Mouse (Mus musculus) midbrain, embryonic 14.5 days (tissue): ENCODE measurements around the gene Kpna4. TPM values are rescaled to one million over a fixed set of nuclear protein-coding genes. Genes with fewer than 3 reads are reported as not detected.
A peak's percentile ranks its signal among the peaks of the same experiment; 100 is the strongest.

Source experiments
- ATAC-seq: fragments of 200-750 bp; cut with Nextera tagmentation; 2 replicates; pipeline ENCODE4 v1.8.0; 2017; ENCODE audit warnings: moderate number of reproducible peaks, moderate library complexity; ENCODE audit not compliant: low FRiP score, low TSS enrichment
- DNase-seq: peaks from one replicate; pipeline ENCODE4 v3.0.0-alpha.2; 2015
- H3K27ac ChIP-seq: fragments of 300-500 bp; sonication (generic); replicated peaks from 2 replicates; pipeline ENCODE4 v1.5.1; 2014; ENCODE audit warnings: mild to moderate bottlenecking, low read depth, low read length, moderate library complexity
- H3K27me3 ChIP-seq: fragments of 300-500 bp; sonication (generic); 2 replicates; pipeline ENCODE4 v1.6.1; 2014; ENCODE audit warnings: low read length, control low read depth, mixed read lengths; ENCODE audit not compliant: control insufficient read depth, insufficient read depth
- H3K36me3 ChIP-seq: fragments of 300-500 bp; sonication (generic); 2 replicates; pipeline ENCODE4 v1.6.1; 2014; ENCODE audit warnings: low read length, control low read depth; ENCODE audit not compliant: control insufficient read depth, insufficient read depth
- H3K4me1 ChIP-seq: fragments of 300-500 bp; sonication (generic); 2 replicates; pipeline ENCODE4 v1.6.1; 2014; ENCODE audit warnings: mild to moderate bottlenecking, antibody characterized with exemption, low read length, control low read depth; ENCODE audit not compliant: control insufficient read depth, insufficient read depth
- H3K4me2 ChIP-seq: fragments of 300-500 bp; sonication (generic); 2 replicates; pipeline ENCODE4 v1.6.1; 2014; ENCODE audit warnings: mild to moderate bottlenecking, low read length, moderate library complexity
- H3K4me3 ChIP-seq: fragments of 300-500 bp; sonication (generic); replicated peaks from 2 replicates; pipeline ENCODE4 v1.5.1; 2014; ENCODE audit warnings: low read depth, low read length
- H3K9ac ChIP-seq: fragments of 300-500 bp; sonication (generic); replicated peaks from 2 replicates; pipeline ENCODE4 v1.6.1; 2014; ENCODE audit warnings: mild to moderate bottlenecking, low read length, moderate library complexity
- H3K9me3 ChIP-seq: fragments of 300-500 bp; sonication (generic); 2 replicates; pipeline ENCODE4 v1.6.1; 2016; ENCODE audit warnings: low read length, control low read depth, mixed read lengths; ENCODE audit not compliant: control insufficient read depth
- WGBS: fragments of 180-500 bp; shearing (Covaris S2); extraction: QIAGEN DNeasy Blood & Tissue Kit; methylation state at CpG from one replicate; pipeline ENCODE4 v1.1.7; 2014; 5-methylcytosine and 5-hydroxymethylcytosine counted together
- polyA plus RNA-seq: library from polyadenylated mRNA; unstranded; fragments of >200 nt; fragmentation: Nextera tagmentation; extraction: Ambion mirVana; gene quantifications from 2 replicates; pipeline ENCODE4 v1.2.1, GENCODE M21; 2014

Kpna4 gene
- polyA plus RNA-seq, 1 experiment from 2014 or later = 45.5 TPM

DNA sequence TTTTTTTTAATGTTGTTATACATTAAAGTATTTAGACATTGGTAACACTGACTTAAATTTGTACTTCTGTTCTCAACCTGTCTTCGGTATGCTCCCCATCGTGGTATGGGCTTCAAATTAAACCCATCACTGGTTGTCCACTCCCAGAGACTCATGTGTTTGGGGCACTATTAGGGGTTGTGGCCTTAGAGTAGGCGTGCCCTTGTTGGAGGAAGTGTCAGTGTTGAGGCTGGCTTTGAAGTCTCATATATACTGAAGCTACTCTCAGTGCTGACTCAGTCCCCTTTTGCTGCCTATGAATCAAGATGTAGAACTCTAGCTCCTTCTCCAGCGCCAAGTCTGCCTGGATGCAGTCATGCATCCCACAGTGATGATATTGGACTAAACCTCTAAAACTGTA is 66.2 kb downstream of the Kpna4 start:
- Histone ChIP-seq H3K9me3 (no peaks in the 10 kb centered on the region), H3K27me3 (no peaks in the 10 kb centered on the region), H3K27ac (no peak overlapping the region), H3K4me1 (no peaks in the 10 kb centered on the region), H3K9ac (no peak overlapping the region), H3K4me3 (no peak overlapping the region), H3K4me2 (no peak overlapping the region), H3K36me3 (no peaks in the 10 kb centered on the region)
- 96% methylated on average over 4 of the region's 4 CpGs for WGBS
- DNase-seq (no peak), ATAC-seq (no peak)

- Histone ChIP-seq H3K4me2 (no peak overlapping the region), H3K27ac (no peak overlapping the region), H3K9ac (no peak overlapping the region), H3K4me1 (no peaks in the 10 kb centered on the region), H3K9me3 (no peaks in the 10 kb centered on the region), H3K4me3 (no peak overlapping the region), H3K36me3 (no peaks in the 10 kb centered on the region), H3K27me3 (no peaks in the 10 kb centered on the region)
- no peak for DNase-seq
- 92% methylated on average over 3 of the region's 3 CpGs for WGBS
- ATAC-seq = no peak
These were observed 71.0 kb downstream of the Kpna4 start for GRCm38 (mm10) chr3:69055871-69056270.

DNA sequence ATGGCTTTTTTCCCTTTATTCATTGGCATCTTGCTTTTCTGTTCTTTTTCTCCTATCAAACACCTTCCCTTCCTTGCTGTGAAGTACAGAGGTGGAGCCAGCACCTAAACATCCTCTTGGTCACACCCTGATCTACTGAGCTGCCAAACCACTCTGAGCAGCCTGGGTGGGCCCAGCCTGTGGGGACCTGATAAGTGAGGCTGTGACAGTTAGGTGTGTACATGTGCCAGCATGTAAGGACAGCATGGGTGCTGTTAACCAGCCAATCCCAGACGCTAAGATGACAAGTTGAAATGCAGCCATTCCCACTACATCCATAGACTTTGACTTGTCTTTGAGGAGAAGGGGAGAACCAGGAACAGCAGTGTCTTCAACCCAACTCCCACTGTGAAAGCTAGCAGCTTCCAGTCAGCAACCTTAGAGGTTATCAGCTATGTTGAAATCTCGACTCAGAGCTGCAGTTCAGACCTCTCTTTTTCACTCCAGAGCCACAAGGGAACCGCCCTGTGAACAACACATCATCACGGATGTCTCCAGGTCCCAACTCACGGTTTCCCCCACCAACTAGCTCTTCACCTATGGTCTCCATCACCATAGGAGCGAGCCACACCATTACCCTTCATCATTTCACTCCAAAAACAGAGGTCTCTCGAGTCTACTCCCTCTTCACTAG is 72.0 kb downstream of the Kpna4 start:
- DNase-seq (no peak), ATAC-seq (no peak)
- Histone ChIP-seq H3K4me2 (no peak overlapping the region), H3K36me3 (no peaks in the 10 kb centered on the region), H3K27me3 (no peaks in the 10 kb centered on the region), H3K9ac (no peak overlapping the region), H3K27ac (no peak overlapping the region), H3K9me3 (no peaks in the 10 kb centered on the region), H3K4me3 (no peak overlapping the region), H3K4me1 (no peaks in the 10 kb centered on the region)
- WGBS = 87% methylated on average over 7 of the region's 7 CpGs

DNA sequence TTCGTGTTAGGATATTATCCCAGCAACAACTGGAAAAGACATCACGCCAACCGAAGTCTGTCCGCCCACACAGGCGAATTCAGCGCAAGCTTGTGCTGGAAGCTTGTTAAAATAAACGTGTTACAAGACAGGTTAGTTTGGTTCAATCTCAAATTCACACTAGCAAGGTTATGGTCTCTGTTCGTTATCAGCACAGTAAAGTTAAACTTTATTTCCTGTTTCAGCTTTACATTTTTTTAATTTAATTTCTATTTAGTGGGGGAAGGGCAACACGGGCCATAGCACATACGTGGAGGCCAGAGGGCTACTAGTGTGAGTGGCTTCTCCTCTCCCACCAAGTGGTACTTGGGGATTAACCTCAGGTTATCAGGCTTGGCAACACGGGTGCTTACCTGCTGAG is 75.0 kb downstream of the Kpna4 start:
- no peaks in the 10 kb centered on the region for H3K27me3 ChIP-seq
- H3K4me2 ChIP-seq = no peak overlapping the region
- 90% methylated on average over 11 of the region's 11 CpGs for WGBS
- ATAC-seq (no peak), DNase-seq (no peak)
- H3K4me3 ChIP-seq = no peak overlapping the region
- no peaks in the 10 kb centered on the region for H3K4me1 ChIP-seq
- H3K9me3 ChIP-seq = no peaks in the 10 kb centered on the region
- no peaks in the 10 kb centered on the region for H3K36me3 ChIP-seq
- H3K9ac ChIP-seq = no peak overlapping the region
- no peak overlapping the region for H3K27ac ChIP-seq

- H3K36me3 ChIP-seq = no peaks in the 10 kb centered on the region
- H3K27me3 ChIP-seq = no peaks in the 10 kb centered on the region
- H3K4me2 ChIP-seq = no peak overlapping the region
- H3K27ac ChIP-seq = no peak overlapping the region
- H3K9ac ChIP-seq = no peak overlapping the region
- 0 out of 2 replicates have a peak, but pooled peaks cover 5% of the 10 kb centered on the region for H3K4me1 ChIP-seq
- no peaks in the 10 kb centered on the region for H3K9me3 ChIP-seq
- ATAC-seq = no peak
- 70% methylated on average over 6 of the region's 6 CpGs for WGBS
- no peak for DNase-seq
- no peak overlapping the region for H3K4me3 ChIP-seq
These were observed 77.9 kb downstream of the Kpna4 start for GRCm38 (mm10) chr3:69049011-69049410.

- no peak for DNase-seq
- no peaks in the 10 kb centered on the region for H3K36me3 ChIP-seq
These were observed 79.2 kb downstream of the Kpna4 start for GRCm38 (mm10) chr3:69047684-69048083.

GRCm38 (mm10) chr3:69046509-69046908 is 80.4 kb downstream of the Kpna4 start:
- DNase-seq (no peak), ATAC-seq (no peak)
- Histone ChIP-seq H3K4me2 (no peak overlapping the region), H3K4me3 (no peak overlapping the region), H3K27me3 (no peaks in the 10 kb centered on the region), H3K4me1 (peaks cover 17% of the 10 kb centered on the region; the same call in 1 of the 2 replicates), H3K9me3 (no peaks in the 10 kb centered on the region), H3K9ac (no peak overlapping the region), H3K36me3 (no peaks in the 10 kb centered on the region), H3K27ac (no peak overlapping the region)
- 78% methylated on average over 4 of the region's 4 CpGs for WGBS

More at GRCm38 (mm10) chr3:69047684-69048083, 79.2 kb downstream of the Kpna4 start:
- no peak for ATAC-seq
- no peaks in the 10 kb centered on the region for H3K9me3 ChIP-seq
- H3K27me3 ChIP-seq = no peaks in the 10 kb centered on the region
- peaks cover 13% of the 10 kb centered on the region; the same call in 1 of the 2 replicates for H3K4me1 ChIP-seq
- no peak overlapping the region for H3K9ac ChIP-seq
- WGBS = 84% methylated on average over 4 of the region's 4 CpGs
- H3K4me3 ChIP-seq = no peak overlapping the region
- no peak overlapping the region for H3K4me2 ChIP-seq
- H3K27ac ChIP-seq = no peak overlapping the region

DNA sequence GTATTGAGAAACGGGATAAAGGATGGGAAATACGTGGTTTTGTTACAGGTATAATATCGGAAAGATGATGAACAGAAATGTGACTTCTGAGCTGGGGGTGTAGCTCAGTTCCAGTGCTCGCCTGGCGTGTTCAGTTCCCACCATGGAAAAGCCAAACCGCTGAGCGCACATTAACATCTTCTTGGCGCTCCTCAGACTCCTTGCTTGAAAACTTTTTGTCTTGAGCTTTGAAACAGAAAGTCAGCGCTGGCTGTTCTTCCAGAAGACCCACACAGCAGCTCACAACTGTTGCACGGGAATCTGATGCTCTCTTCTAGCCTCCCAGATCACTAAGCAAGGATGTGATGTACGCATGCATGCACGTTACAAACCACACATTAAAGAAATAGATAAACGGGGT is 81.2 kb downstream of the Kpna4 start:
- no peaks in the 10 kb centered on the region for H3K9me3 ChIP-seq
- peak overlapping the region; percentile 87 for H3K9ac ChIP-seq
- H3K4me1 ChIP-seq = peaks cover 17% of the 10 kb centered on the region; the same call in 1 of the 2 replicates
- H3K4me2 ChIP-seq = peak overlapping the region; percentile 88
- no peaks in the 10 kb centered on the region; the same call in 1 of the 2 replicates for H3K36me3 ChIP-seq
- H3K27ac ChIP-seq = no peak overlapping the region
- WGBS = 22% methylated on average over 13 of the region's 13 CpGs
- DNase-seq = peak; percentile 36
- no peaks in the 10 kb centered on the region for H3K27me3 ChIP-seq
- H3K4me3 ChIP-seq = peak overlapping the region; percentile 82
- no peak for ATAC-seq

DNA sequence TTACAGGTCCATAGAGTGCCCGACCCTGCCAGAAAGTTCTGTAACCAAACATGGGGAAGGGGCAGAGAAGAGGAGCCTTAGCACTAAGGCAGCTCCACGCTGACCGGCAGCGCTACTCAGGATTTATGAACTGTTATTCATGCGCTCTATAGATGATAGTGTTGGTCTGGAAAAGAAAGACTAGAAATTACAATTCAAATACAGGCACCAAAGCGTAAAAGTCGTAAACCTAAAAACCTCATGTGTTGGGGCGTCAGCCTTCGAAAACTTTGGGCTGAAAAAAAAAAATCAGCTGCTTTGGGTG is 81.6 kb downstream of the Kpna4 start:
- peak overlapping the region; percentile 88 for H3K4me2 ChIP-seq
- no peaks in the 10 kb centered on the region for H3K9me3 ChIP-seq
- H3K9ac ChIP-seq = peak overlapping the region; percentile 87
- H3K4me3 ChIP-seq = peak overlapping the region; percentile 82
- peak overlapping the region; percentile 94 for H3K27ac ChIP-seq
- no peaks in the 10 kb centered on the region for H3K27me3 ChIP-seq
- no peaks in the 10 kb centered on the region; the same call in 1 of the 2 replicates for H3K36me3 ChIP-seq
- 8% methylated on average over 9 of the region's 9 CpGs for WGBS
- no peak for DNase-seq
- H3K4me1 ChIP-seq = peaks cover 17% of the 10 kb centered on the region; the same call in 1 of the 2 replicates
- no peak for ATAC-seq
